Mouse (Mus musculus): Measurements from ENCODE around the gene Samt1.
"Not testable (repeated sequence)": the region's sequence is repeated elsewhere in the genome, so short reads cannot be mapped to it uniquely, and the experiment has no call there.

Samt1 gene

GRCm38 (mm10) chrX:154012540-154012939 lies at the start of gene Samt1:
Samt1 (minus strand) TSS chrX:154012640.
- DNase-seq (ENCODE audit: extremely low read depth, low read depth, low spot score), result not testable (repeated sequence)

DNA sequence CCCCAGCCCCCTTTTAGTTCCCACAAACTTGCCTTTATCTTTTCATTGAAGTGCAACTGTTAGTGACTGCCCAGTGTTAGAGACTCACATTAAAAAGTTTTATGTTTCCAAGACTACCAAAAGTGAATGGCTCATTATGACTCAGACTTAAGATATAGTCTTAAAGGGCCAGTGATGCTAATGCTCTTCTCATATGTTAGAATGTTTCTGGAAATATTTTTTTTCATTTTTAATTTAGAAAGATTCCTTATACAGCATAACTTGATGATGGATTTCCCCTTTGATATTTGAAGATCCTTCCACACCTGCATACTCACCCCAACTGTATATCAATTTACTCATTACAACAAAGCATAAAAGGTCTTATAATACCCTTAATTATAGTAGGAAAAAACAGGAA lies 42.5 kb upstream of the Samt1 start, which contains the start of gene Gm10057:
Gene Gm10057, minus strand, starts transcription at position 101 of the 400 bp plus-strand sequence.
- not testable (repeated sequence) for DNase-seq (ENCODE audit: extremely low read depth, low read depth, low spot score)

GRCm38 (mm10) chrX:154033727-154034126 lies 21.3 kb upstream of the Samt1 start, which contains the start of gene 4921511M17Rik:
4921511M17Rik (minus strand) TSS chrX:154033827.
- DNase-seq (ENCODE audit: extremely low read depth, low read depth, low spot score), result not testable (repeated sequence)

- not testable (repeated sequence) for DNase-seq (ENCODE audit: extremely low read depth, low read depth, low spot score)
These were observed 35.5 kb downstream of the Samt1 start for GRCm38 (mm10) chrX:153976914-153977313.

DNA sequence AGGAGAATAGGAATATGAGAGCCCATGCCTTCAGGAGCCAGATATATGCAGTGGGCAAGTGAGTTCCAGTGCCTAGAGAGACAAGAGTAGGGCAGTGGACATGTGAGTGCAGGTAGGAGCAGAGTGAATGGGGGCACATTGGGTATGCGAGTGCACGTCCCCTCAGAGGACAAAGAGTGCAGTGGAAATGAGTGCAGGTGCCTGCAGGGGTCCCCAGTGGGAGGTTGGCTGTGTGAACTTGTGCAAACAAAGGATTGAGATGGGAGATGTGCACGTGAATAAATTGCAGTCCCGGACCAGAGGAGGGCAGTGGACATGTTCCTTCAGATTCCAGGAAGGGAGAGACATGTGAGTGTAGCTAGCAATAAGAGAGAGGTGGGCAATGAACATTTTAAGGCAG lies 36.0 kb downstream of the Samt1 start:
- DNase-seq (ENCODE audit: extremely low read depth, low read depth, low spot score), result not testable (repeated sequence)

DNA sequence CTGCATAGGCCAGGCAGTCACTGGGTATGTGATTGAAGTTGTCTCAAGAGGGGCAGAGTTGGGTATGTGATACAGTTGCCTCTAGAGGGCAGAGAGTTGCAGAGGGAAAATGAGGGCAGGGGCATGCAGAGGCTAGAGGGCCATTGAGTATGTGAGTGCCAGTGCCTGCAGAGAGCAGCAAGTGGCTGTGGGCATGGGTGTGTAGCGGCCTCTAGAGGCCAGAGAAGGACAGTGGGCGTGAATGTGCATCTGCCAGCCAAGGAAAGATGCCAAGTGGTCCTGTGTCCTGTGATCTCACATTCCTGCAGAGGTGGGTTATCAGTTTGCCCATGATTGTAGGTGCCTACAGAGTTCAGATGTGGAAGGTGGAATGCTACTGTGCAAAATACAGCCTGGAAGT lies 38.0 kb downstream of the Samt1 start:
- DNase-seq (ENCODE audit: extremely low read depth, low read depth, low spot score), result no peak

- not testable (repeated sequence) for DNase-seq (ENCODE audit: extremely low read depth, low read depth, low spot score)
These were observed 59.6 kb downstream of the Samt1 start for GRCm38 (mm10) chrX:153952866-153953265.
